Mouse (Mus musculus) hindbrain, embryonic 11.5 days (tissue): ENCODE measurements around the gene Il6st. TPM values are rescaled to one million over a fixed set of nuclear protein-coding genes. Genes with fewer than 3 reads are reported as not detected.
A peak's percentile ranks its signal among the peaks of the same experiment; 100 is the strongest.

Experiments
- ATAC-seq: fragments of 200-750 bp; cut with Nextera tagmentation; 2 replicates; pipeline ENCODE4 v1.8.0; 2017; ENCODE audit warnings: mild to moderate bottlenecking, moderate TSS enrichment, moderate library complexity; ENCODE audit not compliant: low FRiP score
- DNase-seq: peaks from one replicate; pipeline ENCODE4 v3.0.0-alpha.2; 2015; ENCODE audit warnings: low spot score
- H3K27ac ChIP-seq: fragments of 300-500 bp; sonication (generic); 2 replicates; pipeline ENCODE4 v1.5.1; 2014; ENCODE audit warnings: mild to moderate bottlenecking, low read depth, low read length
- H3K27me3 ChIP-seq: fragments of 300-500 bp; sonication (generic); 2 replicates; pipeline ENCODE4 v1.6.1; 2014; ENCODE audit warnings: mild to moderate bottlenecking, low read length, moderate library complexity, mixed read lengths; ENCODE audit not compliant: control insufficient read depth, insufficient read depth
- H3K36me3 ChIP-seq: fragments of 300-500 bp; sonication (generic); 2 replicates; pipeline ENCODE4 v1.6.1; 2014; ENCODE audit warnings: mild to moderate bottlenecking, low read length, moderate library complexity, mixed read lengths; ENCODE audit not compliant: control insufficient read depth, insufficient read depth
- H3K4me1 ChIP-seq: fragments of 300-500 bp; sonication (generic); replicated peaks from 2 replicates; pipeline ENCODE4 v1.6.1; 2014; ENCODE audit warnings: low read length, mixed read lengths; ENCODE audit not compliant: control insufficient read depth, insufficient read depth
- H3K4me2 ChIP-seq: fragments of 300-500 bp; sonication (generic); replicated peaks from 2 replicates; pipeline ENCODE4 v1.6.1; 2014; ENCODE audit warnings: mild to moderate bottlenecking, low read depth, low read length
- H3K4me3 ChIP-seq: fragments of 300-500 bp; sonication (generic); 2 replicates; pipeline ENCODE4 v1.5.1; 2014; ENCODE audit warnings: low read depth, low read length
- H3K9ac ChIP-seq: fragments of 300-500 bp; sonication (generic); 2 replicates; pipeline ENCODE4 v1.6.1; 2014; ENCODE audit warnings: low read depth, low read length
- H3K9me3 ChIP-seq: fragments of 300-500 bp; sonication (generic); 2 replicates; pipeline ENCODE4 v1.6.1; 2016; ENCODE audit warnings: low read length; ENCODE audit not compliant: control insufficient read depth
- WGBS: fragments of 180-500 bp; shearing (Covaris S2); extraction: QIAGEN DNeasy Blood & Tissue Kit; methylation state at CpG from one replicate; pipeline ENCODE4 v1.1.7; 2014; 5-methylcytosine and 5-hydroxymethylcytosine counted together
- polyA plus RNA-seq: library from polyadenylated mRNA; unstranded; fragments of >200 nt; fragmentation: Nextera tagmentation; extraction: Ambion mirVana; gene quantifications from 2 replicates; pipeline ENCODE4 v1.2.1, GENCODE M21; 2014

Gene Il6st
- polyA plus RNA-seq, 1 experiment from 2014 or later: 27.0 TPM

DNA sequence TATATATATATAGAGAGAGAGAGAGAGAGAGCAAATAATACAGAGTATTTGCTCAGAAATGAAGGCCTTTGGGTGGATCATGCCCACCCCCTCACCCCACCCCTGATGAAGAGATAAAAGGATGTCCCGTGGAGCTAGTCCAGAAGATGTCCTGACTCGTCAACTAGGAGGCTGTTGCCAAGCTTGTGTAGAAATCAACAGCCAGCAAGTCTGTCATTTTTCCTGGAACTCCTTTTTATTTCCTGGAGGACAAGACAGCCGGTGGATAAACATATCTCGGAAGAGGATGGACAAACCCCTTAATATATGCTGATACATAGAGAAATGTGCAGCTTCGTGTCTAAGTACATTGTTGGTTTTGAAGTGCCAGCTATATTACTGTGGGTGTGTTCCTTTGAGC lies 49.0 kb downstream of the Il6st start:
- Histone ChIP-seq H3K9ac (no peak overlapping the region), H3K4me3 (no peak overlapping the region), H3K4me1 (no peaks in the 10 kb centered on the region), H3K36me3 (no peaks in the 10 kb centered on the region), H3K4me2 (no peak overlapping the region), H3K9me3 (no peaks in the 10 kb centered on the region), H3K27ac (no peak overlapping the region), H3K27me3 (peaks cover 2% of the 10 kb centered on the region; the same call in 1 of the 2 replicates)
- DNase-seq: no peak
- 90% methylated on average over 5 of the region's 5 CpGs for WGBS
- ATAC-seq: no peak

DNA sequence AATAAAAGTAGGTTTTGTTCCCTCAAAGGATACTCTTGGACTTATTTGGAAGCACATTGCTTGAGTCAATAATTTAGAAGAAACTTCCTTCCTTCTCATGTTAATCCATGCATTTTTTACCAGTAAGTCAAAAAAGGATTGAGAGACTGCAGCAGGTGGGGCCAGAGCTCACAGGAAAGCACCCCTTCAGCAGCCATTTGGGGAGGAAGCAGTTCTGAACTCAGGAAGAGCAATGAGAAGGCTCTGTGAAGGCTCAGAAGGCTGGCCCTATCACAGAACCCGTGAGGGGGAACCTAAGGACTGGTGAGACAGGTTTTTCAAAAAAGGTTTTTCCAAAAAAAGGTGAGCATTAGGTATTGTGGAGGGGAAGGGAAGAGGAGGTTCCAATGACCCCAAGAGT lies 50.7 kb downstream of the Il6st start:
- H3K4me1 ChIP-seq: no peaks in the 10 kb centered on the region
- DNase-seq: no peak
- 73% methylated on average over 1 of the region's 1 CpGs for WGBS

DNA sequence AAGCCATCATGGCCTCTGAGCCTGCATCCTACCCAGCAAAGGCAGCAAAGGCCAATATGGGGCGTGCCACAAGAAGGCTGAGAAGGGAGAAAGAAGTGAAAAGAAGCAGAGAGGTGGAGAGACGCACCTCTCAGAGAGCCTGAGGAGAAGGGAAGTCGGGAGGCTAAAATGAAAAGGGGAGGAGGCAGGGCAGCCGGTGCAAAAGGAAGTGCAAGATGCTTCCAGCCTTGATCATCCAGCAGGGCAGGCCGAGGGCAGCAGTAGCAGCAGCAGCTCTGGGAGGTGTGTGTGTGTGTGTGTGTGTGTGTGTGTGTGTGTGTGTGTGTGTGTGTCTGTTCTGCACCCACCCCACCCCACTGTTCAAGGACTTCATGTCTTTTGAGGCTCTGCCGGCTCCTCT lies 58.4 kb downstream of the Il6st start:
- Histone ChIP-seq H3K27me3 (no peaks in the 10 kb centered on the region), H3K36me3 (no peaks in the 10 kb centered on the region), H3K4me1 (no peaks in the 10 kb centered on the region), H3K9ac (no peak overlapping the region), H3K27ac (no peak overlapping the region), H3K4me3 (no peak overlapping the region), H3K4me2 (no peak overlapping the region), H3K9me3 (no peaks in the 10 kb centered on the region)
- no peak for DNase-seq
- 78% methylated on average over 6 of the region's 6 CpGs for WGBS
- no peak for ATAC-seq

More for the DNA sequence above, 50.7 kb downstream of the Il6st start:
- no peak overlapping the region for H3K9ac ChIP-seq
- no peak overlapping the region for H3K27ac ChIP-seq
- H3K4me3 ChIP-seq: no peak overlapping the region
- H3K27me3 ChIP-seq: peaks cover 2% of the 10 kb centered on the region; the same call in 1 of the 2 replicates
- no peak for ATAC-seq
- H3K36me3 ChIP-seq: no peaks in the 10 kb centered on the region
- no peak overlapping the region for H3K4me2 ChIP-seq
- no peaks in the 10 kb centered on the region for H3K9me3 ChIP-seq

- no peaks in the 10 kb centered on the region for H3K36me3 ChIP-seq
- 90% methylated on average over 3 of the region's 3 CpGs for WGBS
Measured at GRCm38 (mm10) chr13:112522896-112523295, 59.0 kb downstream of the Il6st start.

GRCm38 (mm10) chr13:112523346-112523970 lies 59.6 kb downstream of the Il6st start:
- H3K9ac ChIP-seq: no peak overlapping the region
- no peaks in the 10 kb centered on the region for H3K36me3 ChIP-seq
- H3K27me3 ChIP-seq: no peaks in the 10 kb centered on the region
- H3K9me3 ChIP-seq: no peaks in the 10 kb centered on the region
- DNase-seq (no peak), ATAC-seq (no peak)
- no peaks in the 10 kb centered on the region for H3K4me1 ChIP-seq
- no peak overlapping the region for H3K4me3 ChIP-seq
- H3K4me2 ChIP-seq: no peak overlapping the region
- H3K27ac ChIP-seq: no peak overlapping the region
- 96% methylated on average over 10 of the region's 10 CpGs for WGBS

More at GRCm38 (mm10) chr13:112522896-112523295, 59.0 kb downstream of the Il6st start:
- H3K9me3 ChIP-seq: no peaks in the 10 kb centered on the region
- H3K9ac ChIP-seq: no peak overlapping the region
- H3K27me3 ChIP-seq: no peaks in the 10 kb centered on the region
- no peak overlapping the region for H3K4me3 ChIP-seq
- H3K4me2 ChIP-seq: no peak overlapping the region
- no peak for ATAC-seq
- H3K27ac ChIP-seq: no peak overlapping the region
- no peaks in the 10 kb centered on the region for H3K4me1 ChIP-seq
- no peak for DNase-seq

DNA sequence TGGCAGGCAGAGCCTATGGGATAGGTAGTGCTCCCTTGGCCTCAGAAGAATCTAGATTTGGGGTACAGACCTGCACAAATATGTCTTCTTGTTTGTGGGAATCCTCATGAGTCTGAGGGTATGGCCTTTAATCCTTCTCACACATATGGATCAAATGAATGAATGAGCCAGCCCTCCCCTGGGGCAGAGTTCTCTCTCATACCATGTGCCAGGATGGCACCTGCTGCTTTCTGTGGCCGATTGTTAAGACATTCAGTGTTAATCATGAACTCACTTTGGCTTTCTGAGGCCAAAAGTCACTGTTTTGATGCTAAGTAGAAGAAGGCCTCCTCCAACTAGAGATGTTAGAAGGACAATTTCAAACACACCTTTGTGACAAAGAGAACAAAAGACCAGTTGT lies 63.3 kb downstream of the Il6st start:
- 57% methylated on average over 1 of the region's 1 CpGs for WGBS
- Histone ChIP-seq H3K36me3 (no peaks in the 10 kb centered on the region), H3K4me1 (no peaks in the 10 kb centered on the region), H3K9ac (no peak overlapping the region), H3K4me2 (no peak overlapping the region), H3K27me3 (no peaks in the 10 kb centered on the region), H3K27ac (no peak overlapping the region), H3K9me3 (no peaks in the 10 kb centered on the region), H3K4me3 (no peak overlapping the region)
- ATAC-seq (no peak), DNase-seq (no peak)

GRCm38 (mm10) chr13:112529893-112530292 lies 66.0 kb downstream of the Il6st start:
- no peak overlapping the region for H3K9ac ChIP-seq
- no peak for ATAC-seq
- no peaks in the 10 kb centered on the region for H3K36me3 ChIP-seq
- H3K9me3 ChIP-seq: no peaks in the 10 kb centered on the region
- H3K4me3 ChIP-seq: no peak overlapping the region
- H3K4me1 ChIP-seq: no peaks in the 10 kb centered on the region
- no peaks in the 10 kb centered on the region for H3K27me3 ChIP-seq
- H3K4me2 ChIP-seq: no peak overlapping the region
- WGBS: 40% methylated on average over 3 of the region's 3 CpGs
- DNase-seq: peak; percentile 84
- no peak overlapping the region for H3K27ac ChIP-seq

DNA sequence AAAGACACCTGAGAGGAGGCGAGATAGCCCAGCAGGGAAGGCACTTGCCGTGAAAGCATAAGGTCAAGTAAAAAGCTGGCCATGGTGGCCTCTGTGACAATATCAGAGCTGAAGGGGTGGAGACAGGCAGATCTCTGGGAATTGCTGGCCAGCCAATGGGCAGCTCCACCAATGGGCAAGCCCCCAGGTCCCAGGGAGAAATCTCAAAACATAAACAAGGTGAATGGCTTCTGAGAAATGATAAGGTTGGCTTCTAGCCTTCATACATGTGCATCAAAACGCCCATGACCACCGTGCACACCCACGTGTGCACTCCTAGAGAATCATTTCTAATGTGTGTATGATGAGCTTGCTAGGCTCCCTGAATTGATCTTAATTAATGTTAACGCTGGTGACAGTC lies 68.4 kb downstream of the Il6st start:
- Histone ChIP-seq H3K4me1 (no peaks in the 10 kb centered on the region), H3K4me2 (no peak overlapping the region), H3K27ac (no peak overlapping the region), H3K9ac (no peak overlapping the region), H3K36me3 (no peaks in the 10 kb centered on the region), H3K27me3 (no peaks in the 10 kb centered on the region), H3K4me3 (no peak overlapping the region), H3K9me3 (no peaks in the 10 kb centered on the region)
- WGBS: 90% methylated on average over 6 of the region's 6 CpGs
- ATAC-seq (no peak), DNase-seq (no peak)

DNA sequence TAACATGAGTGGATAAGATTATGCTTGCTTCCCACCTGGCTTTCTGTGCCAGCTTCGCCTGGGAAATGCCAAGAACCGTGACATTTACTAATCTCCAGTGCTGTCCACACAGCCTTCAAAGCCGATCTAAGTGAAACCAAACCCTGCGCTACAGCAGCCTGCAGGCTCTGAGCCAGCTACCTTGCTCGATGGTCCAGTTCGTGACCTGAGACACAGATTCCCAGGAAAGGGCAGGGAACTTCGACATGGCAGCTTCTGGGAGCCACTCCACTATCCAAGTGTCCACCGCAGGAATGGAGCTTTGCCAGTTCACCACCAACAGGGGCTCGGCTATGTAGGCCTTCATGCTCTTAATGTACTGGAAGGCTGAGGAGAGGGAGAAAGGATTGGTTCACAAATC lies 69.7 kb downstream of the Il6st start:
- H3K4me1 ChIP-seq: no peaks in the 10 kb centered on the region
- WGBS: 80% methylated on average over 9 of the region's 9 CpGs
- H3K4me3 ChIP-seq: no peak overlapping the region
- DNase-seq (no peak), ATAC-seq (no peak)
- no peak overlapping the region for H3K4me2 ChIP-seq
- H3K9ac ChIP-seq: no peak overlapping the region
- H3K27ac ChIP-seq: no peak overlapping the region
- H3K27me3 ChIP-seq: no peaks in the 10 kb centered on the region
- H3K36me3 ChIP-seq: no peaks in the 10 kb centered on the region
- no peaks in the 10 kb centered on the region for H3K9me3 ChIP-seq
